Mouse (Mus musculus) gastrocnemius, adult 2 months (tissue): ENCODE data around the gene Gfpt2. TPM values are rescaled to one million over a fixed set of nuclear protein-coding genes. Genes with fewer than 3 reads are reported as not detected.

Experiments
- DNase-seq: peaks from one replicate; pipeline ENCODE4 v3.0.0; 2022
- H3K27ac ChIP-seq: fragments of 200-600 bp; 2 replicates; pipeline ENCODE4 v1.8.1; 2022; ENCODE audit warnings: mild to moderate bottlenecking
- H3K4me3 ChIP-seq: fragments of 200-600 bp; 2 replicates; pipeline ENCODE4 v1.8.1; 2022; ENCODE audit warnings: mild to moderate bottlenecking, moderate library complexity
- CTCF ChIP-seq: fragments of 200-600 bp; IDR thresholded peaks from 2 replicates; pipeline ENCODE4 v1.8.1; 2022; ENCODE audit warnings: antibody characterized with exemption, mild to moderate bottlenecking, moderate library complexity
- intact Hi-C: fragments of 180-260 bp; cut with DNase I; formaldehyde crosslinking; loops from one replicate; pipeline ENCODE4 v1.15.1; 2025
- total RNA-seq, 2 experiments: library from RNA; stranded (reverse); gene quantifications; 2 replicates each; pipeline ENCODE4 v1.2.3; 2021

Gene Gfpt2
- total RNA-seq, 2 experiments from 2014 or later: 7.5 to 11.1 TPM

- Histone ChIP-seq H3K4me3 (no peak overlapping the region), H3K27ac (no peak overlapping the region)
- no peak for DNase-seq
- intact Hi-C loops: no loop called here
- no peak for TF ChIP-seq CTCF
These were observed 25.2 kb upstream of the Gfpt2 start for GRCm38 (mm10) chr11:49768781-49769180.

GRCm38 (mm10) chr11:49770676-49771550 is 23.1 kb upstream of the Gfpt2 start:
- intact Hi-C loops: no loop called here

GRCm38 (mm10) chr11:49772251-49772650 is 21.7 kb upstream of the Gfpt2 start:
- Histone ChIP-seq H3K4me3 (no peak overlapping the region), H3K27ac (no peak overlapping the region)
- no peak for TF ChIP-seq CTCF
- no peak for DNase-seq
- intact Hi-C loops: no loop called here

More at GRCm38 (mm10) chr11:49770676-49771550, 23.1 kb upstream of the Gfpt2 start:
- DNase-seq: no peak
- TF ChIP-seq CTCF: no peak
- Histone ChIP-seq H3K4me3 (no peak overlapping the region), H3K27ac (no peak overlapping the region)

GRCm38 (mm10) chr11:49774894-49775293 is 19.1 kb upstream of the Gfpt2 start:
- Histone ChIP-seq H3K4me3 (no peak overlapping the region), H3K27ac (no peak overlapping the region)
- DNase-seq: no peak
- no peak for TF ChIP-seq CTCF
- intact Hi-C loops: no loop called here

DNA sequence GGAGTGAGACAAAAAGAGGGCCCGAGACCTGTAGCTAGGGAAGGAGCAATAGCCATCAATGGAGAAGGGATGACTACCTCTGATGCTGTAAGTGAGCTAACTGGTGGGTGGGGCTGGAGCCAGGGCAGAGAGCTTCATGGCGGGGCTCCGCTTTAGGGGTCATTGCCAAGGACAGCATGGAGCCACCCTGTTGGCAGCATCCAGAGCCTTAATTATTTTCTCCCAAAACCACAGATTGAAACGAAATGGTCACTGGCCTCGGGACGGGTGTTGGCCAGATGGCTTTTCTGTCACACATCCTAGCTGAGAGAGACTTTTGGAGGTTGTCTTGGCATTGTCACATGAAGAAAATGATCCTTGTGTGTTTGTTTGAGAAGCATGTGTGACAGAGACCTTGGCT is 15.1 kb upstream of the Gfpt2 start:
- DNase-seq: peak; percentile 40

GRCm38 (mm10) chr11:49780161-49780817 is 13.7 kb upstream of the Gfpt2 start:
- Histone ChIP-seq H3K4me3 (no peak overlapping the region), H3K27ac (no peak overlapping the region)
- intact Hi-C loops: no loop called here
- TF ChIP-seq CTCF: no peak
- DNase-seq: no peak

More for the DNA sequence above, 15.1 kb upstream of the Gfpt2 start:
- no peak for TF ChIP-seq CTCF
- intact Hi-C loops: no loop called here
- Histone ChIP-seq H3K4me3 (no peak overlapping the region), H3K27ac (no peak overlapping the region)

DNA sequence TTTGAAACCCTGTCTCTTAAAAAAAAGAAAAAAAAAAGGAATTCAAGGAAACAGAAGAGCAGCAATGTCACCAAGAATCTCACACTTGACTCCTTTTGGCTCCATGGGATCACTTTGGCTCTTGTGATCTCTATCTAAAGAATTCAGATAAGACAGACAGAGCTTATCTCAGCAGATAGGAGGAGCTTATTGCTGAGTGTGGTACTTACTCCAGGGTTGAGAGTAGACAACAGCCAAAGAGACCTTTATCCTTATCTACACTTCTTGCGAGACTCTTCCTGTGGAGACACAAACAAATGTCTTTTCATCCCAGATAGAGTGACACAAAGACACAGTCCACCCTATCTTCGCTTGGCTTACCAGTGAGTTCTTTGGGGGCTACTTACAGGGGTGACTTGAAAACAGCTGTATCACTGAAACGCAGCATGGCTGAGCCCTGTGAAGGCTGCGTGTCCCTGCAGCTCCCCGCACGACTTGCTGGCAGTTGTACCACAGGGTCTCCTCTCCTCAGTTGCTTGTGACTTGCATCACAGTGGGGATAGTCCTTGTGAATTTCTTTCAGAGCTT is 12.1 kb upstream of the Gfpt2 start:
- DNase-seq: no peak
- Histone ChIP-seq H3K27ac (no peak overlapping the region), H3K4me3 (no peak overlapping the region)
- no peak for TF ChIP-seq CTCF
- intact Hi-C loops: no loop called here

DNA sequence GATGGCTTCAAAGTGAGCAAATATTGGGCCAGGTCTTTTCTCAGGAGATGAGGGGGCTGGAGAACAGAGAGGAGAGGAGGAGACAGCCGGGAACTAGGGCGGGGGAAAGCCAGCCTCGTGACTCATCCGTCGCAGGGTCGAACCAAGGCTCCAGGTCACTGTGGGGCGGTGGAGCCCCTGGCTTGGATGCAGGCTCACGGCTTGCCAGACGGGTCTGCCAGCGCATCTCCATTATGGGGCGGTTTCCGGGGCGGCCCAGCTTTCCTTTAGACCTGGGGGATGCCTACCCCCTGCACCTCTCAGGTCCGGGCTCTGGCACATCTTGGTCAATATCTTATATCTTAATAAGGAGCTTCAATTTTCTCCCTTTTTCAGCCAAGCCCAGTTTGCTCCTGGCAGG is 847 bp upstream of the Gfpt2 start:
- DNase-seq: peak; percentile 82
- no peak for TF ChIP-seq CTCF
- intact Hi-C loops: loop anchor here (10.0 kb wide), 1 partner anchor 68 kb away; no protein-coding TSS in a partner anchor
- H3K27ac ChIP-seq: peak overlapping the region; percentile 62
- H3K4me3 ChIP-seq: peak overlapping the region; percentile 26

DNA sequence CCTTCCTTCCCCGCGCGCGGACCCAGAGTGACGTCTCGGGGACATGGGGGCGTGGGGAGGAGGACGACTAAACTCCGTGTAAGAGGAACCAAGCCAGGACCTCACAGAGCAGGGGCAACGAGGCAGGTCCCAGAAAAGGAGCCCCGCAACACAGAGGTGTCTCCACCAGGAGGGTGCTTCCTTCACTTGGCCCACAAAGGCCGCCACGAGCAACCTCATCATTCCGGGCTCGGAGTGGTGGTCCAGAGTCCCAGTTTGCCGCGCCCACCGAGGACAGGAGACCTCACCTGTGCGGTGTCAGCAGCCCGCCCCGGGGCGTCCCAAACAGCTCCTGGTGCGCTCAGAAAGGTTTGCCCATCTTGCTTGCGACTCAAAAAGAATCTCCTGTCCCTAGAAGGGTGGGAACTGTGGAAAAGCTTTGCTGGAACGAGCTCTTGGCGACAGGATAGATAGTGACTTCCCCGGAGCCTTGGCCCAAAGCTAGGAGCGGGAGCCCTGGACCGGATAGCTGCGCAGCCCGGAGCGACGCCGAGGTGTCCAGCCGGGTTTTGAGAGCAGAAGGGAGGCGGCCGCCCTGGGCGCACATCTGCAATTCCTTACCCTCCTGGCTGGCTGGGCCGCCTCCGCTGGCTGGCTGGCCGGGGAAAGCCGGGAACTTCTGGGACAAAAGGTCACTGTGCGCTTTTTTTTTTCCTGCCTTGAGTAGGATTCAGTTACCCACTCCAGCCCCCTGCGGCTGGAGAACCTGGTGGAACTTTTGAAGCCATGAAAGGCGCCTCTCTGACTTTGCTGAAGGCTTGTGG is 565 bp downstream of the Gfpt2 start:
- DNase-seq: peak; percentile 76
- intact Hi-C loops: loop anchor here (10.0 kb wide), 1 partner anchor 70 kb away; no protein-coding TSS in a partner anchor
- H3K4me3 ChIP-seq: peak overlapping the region; percentile 69
- H3K27ac ChIP-seq: peak overlapping the region; percentile 84
- TF ChIP-seq CTCF: no peak

DNA sequence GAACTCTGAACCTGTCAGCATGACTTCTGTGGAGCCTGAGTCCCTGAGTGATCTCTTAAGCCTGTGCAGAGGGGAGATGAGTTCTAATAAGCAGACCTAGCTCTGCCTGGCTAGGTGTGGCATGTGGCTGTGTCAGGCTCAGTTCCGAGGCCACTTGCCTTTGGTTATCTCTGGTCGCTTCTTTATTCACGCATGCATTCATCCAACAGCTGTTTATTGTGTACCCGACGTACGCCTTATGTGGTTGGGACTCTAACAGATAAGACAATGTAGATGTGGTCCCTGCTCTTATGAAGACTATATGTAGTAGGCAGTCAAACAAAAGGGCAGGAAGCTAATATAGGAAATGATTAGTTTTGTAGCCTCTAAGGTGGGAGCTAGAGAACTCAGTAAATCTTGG is 5.0 kb downstream of the Gfpt2 start:
- no peak for TF ChIP-seq CTCF
- intact Hi-C loops: loop anchor here (10.0 kb wide), 1 partner anchor 74 kb away; no protein-coding TSS in a partner anchor
- no peak for DNase-seq

GRCm38 (mm10) chr11:49801516-49801915 is 7.5 kb downstream of the Gfpt2 start:
- Histone ChIP-seq H3K27ac (no peak overlapping the region), H3K4me3 (no peak overlapping the region; the same call in 1 of the 2 replicates)
- intact Hi-C loops: no loop called here
- no peak for TF ChIP-seq CTCF
- no peak for DNase-seq

More for the DNA sequence above, 5.0 kb downstream of the Gfpt2 start:
- no peak overlapping the region for H3K4me3 ChIP-seq
- no peak overlapping the region for H3K27ac ChIP-seq

- no peak for DNase-seq
These were observed 9.8 kb downstream of the Gfpt2 start for GRCm38 (mm10) chr11:49803801-49804200.

More at GRCm38 (mm10) chr11:49803801-49804200, 9.8 kb downstream of the Gfpt2 start:
- Histone ChIP-seq H3K27ac (no peak overlapping the region), H3K4me3 (no peak overlapping the region)
- intact Hi-C loops: no loop called here
- TF ChIP-seq CTCF: no peak
